Mouse (Mus musculus): ENCODE measurements around the gene Trmt10a. TPM values are rescaled to one million over a fixed set of nuclear protein-coding genes. Genes with fewer than 3 reads are reported as not detected.
A peak's percentile ranks its signal among the peaks of the same experiment; 100 is the strongest.

Trmt10a gene
- polyA plus RNA-seq, 2 experiments, result 9.7 to 12.8 TPM

- Histone ChIP-seq H3K27me3 (ENCODE audit: control insufficient read depth, insufficient read depth, low read length) (no peaks in the 10 kb centered on the region), H3K4me1 (ENCODE audit: control insufficient read depth, insufficient read depth, low read length) (no peaks in the 10 kb centered on the region), H3K9ac (ENCODE audit: low read depth, low read length, severe bottlenecking) (no peak overlapping the region), H3K4me3 (replicated peaks; ENCODE audit: low read length) (no peak overlapping the region), H3K9me3 (ENCODE audit: control insufficient read depth, low read length) (no peaks in the 10 kb centered on the region), H3K36me3 (ENCODE audit: control insufficient read depth, insufficient read depth, low read length) (no peaks in the 10 kb centered on the region), H3K4me2 (replicated peaks; ENCODE audit: low read depth, low read length, severe bottlenecking) (no peak overlapping the region), H3K27ac (replicated peaks; ENCODE audit: low read depth, low read length) (no peak overlapping the region)
- WGBS, result 73% methylated on average over 14 of the region's 14 CpGs
- TF ChIP-seq POLR2A (IDR thresholded peaks at IDR 0.05; ENCODE audit: borderline replicate concordance, extremely low read depth, insufficient read depth, insufficient read length), result no peak
- DNase-seq (ENCODE audit: low spot score), result no peak
- ATAC-seq (ENCODE audit: low FRiP score, low read depth), result no peak
These were observed 53.8 kb downstream of the Trmt10a start for GRCm38 (mm10) chr3:138197093-138197492.

- Histone ChIP-seq H3K4me2 (replicated peaks; ENCODE audit: low read depth, low read length, severe bottlenecking) (no peak overlapping the region), H3K9me3 (ENCODE audit: control insufficient read depth, low read length) (no peaks in the 10 kb centered on the region), H3K27me3 (ENCODE audit: control insufficient read depth, insufficient read depth, low read length) (no peaks in the 10 kb centered on the region), H3K4me1 (ENCODE audit: control insufficient read depth, insufficient read depth, low read length) (no peaks in the 10 kb centered on the region), H3K36me3 (ENCODE audit: control insufficient read depth, insufficient read depth, low read length) (no peaks in the 10 kb centered on the region), H3K27ac (replicated peaks; ENCODE audit: low read depth, low read length) (no peak overlapping the region), H3K4me3 (replicated peaks; ENCODE audit: low read length) (no peak overlapping the region), H3K9ac (ENCODE audit: low read depth, low read length, severe bottlenecking) (no peak overlapping the region)
- ATAC-seq (ENCODE audit: low FRiP score, low read depth), result no peak
- 66% methylated on average over 9 of the region's 9 CpGs for WGBS
- DNase-seq (ENCODE audit: low spot score), result no peak
- TF ChIP-seq POLR2A (IDR thresholded peaks at IDR 0.05; ENCODE audit: borderline replicate concordance, extremely low read depth, insufficient read depth, insufficient read length), result no peak
These were observed 54.3 kb downstream of the Trmt10a start for GRCm38 (mm10) chr3:138197556-138197955.

GRCm38 (mm10) chr3:138197973-138198721, 54.9 kb downstream of the Trmt10a start:
- Histone ChIP-seq H3K9ac (ENCODE audit: low read depth, low read length, severe bottlenecking) (peak overlapping the region; percentile 9; the same call in 1 of the 2 replicates), H3K4me3 (replicated peaks; ENCODE audit: low read length) (peak overlapping the region; percentile 25), H3K27ac (replicated peaks; ENCODE audit: low read depth, low read length) (no peak overlapping the region), H3K4me1 (ENCODE audit: control insufficient read depth, insufficient read depth, low read length) (no peaks in the 10 kb centered on the region), H3K27me3 (ENCODE audit: control insufficient read depth, insufficient read depth, low read length) (no peaks in the 10 kb centered on the region), H3K9me3 (ENCODE audit: control insufficient read depth, low read length) (no peaks in the 10 kb centered on the region), H3K4me2 (replicated peaks; ENCODE audit: low read depth, low read length, severe bottlenecking) (peak overlapping the region; percentile 49), H3K36me3 (ENCODE audit: control insufficient read depth, insufficient read depth, low read length) (no peaks in the 10 kb centered on the region)
- no peak for TF ChIP-seq POLR2A (IDR thresholded peaks at IDR 0.05; ENCODE audit: borderline replicate concordance, extremely low read depth, insufficient read depth, insufficient read length)
- ATAC-seq (ENCODE audit: low FRiP score, low read depth) (peak; percentile 89), DNase-seq (ENCODE audit: low spot score) (peak; percentile 96)
- WGBS, result 24% methylated on average over 20 of the region's 20 CpGs

- H3K27me3 ChIP-seq (ENCODE audit: control insufficient read depth, insufficient read depth, low read length), result no peaks in the 10 kb centered on the region
- H3K4me3 ChIP-seq (replicated peaks; ENCODE audit: low read length), result no peak overlapping the region
- ATAC-seq (ENCODE audit: low FRiP score, low read depth), result no peak
- no peak for DNase-seq (ENCODE audit: low spot score)
- H3K36me3 ChIP-seq (ENCODE audit: control insufficient read depth, insufficient read depth, low read length), result no peaks in the 10 kb centered on the region
- H3K9ac ChIP-seq (ENCODE audit: low read depth, low read length, severe bottlenecking), result peak overlapping the region; percentile 9; the same call in 1 of the 2 replicates
- no peak overlapping the region for H3K4me2 ChIP-seq (replicated peaks; ENCODE audit: low read depth, low read length, severe bottlenecking)
- no peak for TF ChIP-seq POLR2A (IDR thresholded peaks at IDR 0.05; ENCODE audit: borderline replicate concordance, extremely low read depth, insufficient read depth, insufficient read length)
- WGBS, result 67% methylated on average over 7 of the region's 7 CpGs
- no peaks in the 10 kb centered on the region for H3K4me1 ChIP-seq (ENCODE audit: control insufficient read depth, insufficient read depth, low read length)
- H3K9me3 ChIP-seq (ENCODE audit: control insufficient read depth, low read length), result no peaks in the 10 kb centered on the region
- no peak overlapping the region for H3K27ac ChIP-seq (replicated peaks; ENCODE audit: low read depth, low read length)
These were observed 55.4 kb downstream of the Trmt10a start for GRCm38 (mm10) chr3:138198722-138199068.

GRCm38 (mm10) chr3:138208821-138209220, 65.6 kb downstream of the Trmt10a start:
- WGBS, result 90% methylated on average over 3 of the region's 3 CpGs
- ATAC-seq (ENCODE audit: low FRiP score, low read depth) (no peak), DNase-seq (ENCODE audit: low spot score) (no peak)

More at GRCm38 (mm10) chr3:138208821-138209220, 65.6 kb downstream of the Trmt10a start:
- no peak overlapping the region for H3K4me3 ChIP-seq (replicated peaks; ENCODE audit: low read length)
- no peak overlapping the region for H3K4me2 ChIP-seq (replicated peaks; ENCODE audit: low read depth, low read length, severe bottlenecking)
- no peaks in the 10 kb centered on the region for H3K36me3 ChIP-seq (ENCODE audit: control insufficient read depth, insufficient read depth, low read length)
- H3K4me1 ChIP-seq (ENCODE audit: control insufficient read depth, insufficient read depth, low read length), result no peaks in the 10 kb centered on the region
- H3K9ac ChIP-seq (ENCODE audit: low read depth, low read length, severe bottlenecking), result no peak overlapping the region
- no peak overlapping the region for H3K27ac ChIP-seq (replicated peaks; ENCODE audit: low read depth, low read length)
- no peaks in the 10 kb centered on the region for H3K9me3 ChIP-seq (ENCODE audit: control insufficient read depth, low read length)
- no peaks in the 10 kb centered on the region for H3K27me3 ChIP-seq (ENCODE audit: control insufficient read depth, insufficient read depth, low read length)
- TF ChIP-seq POLR2A (IDR thresholded peaks at IDR 0.05; ENCODE audit: borderline replicate concordance, extremely low read depth, insufficient read depth, insufficient read length), result no peak

Other genes starting within 250 kb of the Trmt10a start
- 75.5 and 77.4 TPM in 2 replicates for gene Lamtor3, start 224.9 kb upstream of the Trmt10a start, polyA plus RNA-seq (2012; rRNA removed)
- gene Lamtor3, start 224.9 kb upstream of the Trmt10a start, polyA plus RNA-seq (2014; fragmentation: Nextera tagmentation; extraction: Ambion mirVana), result 109 and 112 TPM in 2 replicates
- 4.5 and 5.4 TPM in 2 replicates for gene Dapp1, start 161.9 kb upstream of the Trmt10a start, polyA plus RNA-seq (2012; rRNA removed)
- gene Dapp1, start 161.9 kb upstream of the Trmt10a start, polyA plus RNA-seq (2014; fragmentation: Nextera tagmentation; extraction: Ambion mirVana), result 6.0 and 6.7 TPM in 2 replicates
- gene 1110002E22Rik, start 78.4 kb upstream of the Trmt10a start, polyA plus RNA-seq (2012; rRNA removed), result 3.2 TPM in 2 replicates
- gene 1110002E22Rik, start 78.4 kb upstream of the Trmt10a start, polyA plus RNA-seq (2014; fragmentation: Nextera tagmentation; extraction: Ambion mirVana), result 2.8 and 4.0 TPM in 2 replicates
- 0.20 and 0.21 TPM in 2 replicates for gene Gm5105, start 76.1 kb upstream of the Trmt10a start, polyA plus RNA-seq (2012; rRNA removed)
- 0.15 and 0.19 TPM in 2 replicates for gene Gm5105, start 76.1 kb upstream of the Trmt10a start, polyA plus RNA-seq (2014; fragmentation: Nextera tagmentation; extraction: Ambion mirVana)
- 4.0 and 4.9 TPM in 2 replicates for gene Mttp, start 1.5 kb downstream of the Trmt10a start, polyA plus RNA-seq (2012; rRNA removed)
- gene Mttp, start 1.5 kb downstream of the Trmt10a start, polyA plus RNA-seq (2014; fragmentation: Nextera tagmentation; extraction: Ambion mirVana), result 6.7 and 6.9 TPM in 2 replicates
- gene 4930579F01Rik, start 50.4 kb downstream of the Trmt10a start, polyA plus RNA-seq (2012; rRNA removed), result 0.04 TPM in 2 replicates
- 0.12 and 0.19 TPM in 2 replicates for gene 4930579F01Rik, start 50.4 kb downstream of the Trmt10a start, polyA plus RNA-seq (2014; fragmentation: Nextera tagmentation; extraction: Ambion mirVana)
- gene Adh7, start 74.3 kb downstream of the Trmt10a start, polyA plus RNA-seq (2012; rRNA removed), result 0.64 and 0.77 TPM in 2 replicates
- gene Adh7, start 74.3 kb downstream of the Trmt10a start, polyA plus RNA-seq (2014; fragmentation: Nextera tagmentation; extraction: Ambion mirVana), result 1.9 TPM in 2 replicates
- gene Adh1, start 117.5 kb downstream of the Trmt10a start, polyA plus RNA-seq (2012; rRNA removed), result 6.6 and 8.6 TPM in 2 replicates
- 15.8 and 17.4 TPM in 2 replicates for gene Adh1, start 117.5 kb downstream of the Trmt10a start, polyA plus RNA-seq (2014; fragmentation: Nextera tagmentation; extraction: Ambion mirVana)
- gene Adh6a, start 169.8 kb downstream of the Trmt10a start, polyA plus RNA-seq (2012; rRNA removed), result not detected in 2 replicates
- 0.28 TPM in 1 of 2 replicates, not detected in the other for gene Adh6a, start 169.8 kb downstream of the Trmt10a start, polyA plus RNA-seq (2014; fragmentation: Nextera tagmentation; extraction: Ambion mirVana)
- gene Adh6b, start 198.3 kb downstream of the Trmt10a start, polyA plus RNA-seq (2012; rRNA removed), result 0.65 and 0.68 TPM in 2 replicates
- gene Adh6b, start 198.3 kb downstream of the Trmt10a start, polyA plus RNA-seq (2014; fragmentation: Nextera tagmentation; extraction: Ambion mirVana), result 1.6 TPM in 2 replicates

All from limb, embryonic 14.5 days (tissue).